Mouse (Mus musculus) lung, postnatal 25 days (tissue): ENCODE data around the gene Ppp1r9a.
"Not testable (repeated sequence)": the region's sequence is repeated elsewhere in the genome, so short reads cannot be mapped to it uniquely, and the experiment has no call there.

ENCODE experiments used
- DNase-seq: peaks from one replicate; pipeline ENCODE4 v3.0.0; 2022; ENCODE audit warnings: low spot score

The Ppp1r9a gene

GRCm38 (mm10) chr6:4902674-4903324, at the start of gene Ppp1r9a:
Ppp1r9a (plus strand) TSS chr6:4902917.
- DNase-seq = peak; percentile 57

- no peak for DNase-seq
Observed at GRCm38 (mm10) chr6:4855236-4855635, 47.5 kb upstream of the Ppp1r9a start.

- DNase-seq = no peak
Observed at GRCm38 (mm10) chr6:4856919-4857318, 45.8 kb upstream of the Ppp1r9a start.

- no peak for DNase-seq
Observed at GRCm38 (mm10) chr6:4884316-4884715, 18.4 kb upstream of the Ppp1r9a start.

- DNase-seq = no peak
Observed at GRCm38 (mm10) chr6:4889544-4889943, 13.2 kb upstream of the Ppp1r9a start.

GRCm38 (mm10) chr6:4892417-4892816, 10.3 kb upstream of the Ppp1r9a start:
- DNase-seq = no peak

- DNase-seq = not testable (repeated sequence)
Observed at GRCm38 (mm10) chr6:4893312-4893711, 9.4 kb upstream of the Ppp1r9a start.

GRCm38 (mm10) chr6:4899906-4900305, 2.8 kb upstream of the Ppp1r9a start:
- DNase-seq = no peak

GRCm38 (mm10) chr6:4903325-4904054, 773 bp downstream of the Ppp1r9a start:
- peak; percentile 17 for DNase-seq

GRCm38 (mm10) chr6:4904055-4904450, 1.3 kb downstream of the Ppp1r9a start:
- DNase-seq = no peak

- DNase-seq = no peak
Observed at GRCm38 (mm10) chr6:4910042-4910634, 7.4 kb downstream of the Ppp1r9a start.

- DNase-seq = no peak
Observed at GRCm38 (mm10) chr6:4918470-4918869, 15.8 kb downstream of the Ppp1r9a start.

GRCm38 (mm10) chr6:4923791-4924190, 21.1 kb downstream of the Ppp1r9a start:
- DNase-seq = not testable (repeated sequence)

GRCm38 (mm10) chr6:4925966-4926687, 23.4 kb downstream of the Ppp1r9a start:
- no peak for DNase-seq

- DNase-seq = no peak
Observed at GRCm38 (mm10) chr6:4930321-4930720, 27.6 kb downstream of the Ppp1r9a start.

- DNase-seq = no peak
Observed at GRCm38 (mm10) chr6:4938901-4939300, 36.2 kb downstream of the Ppp1r9a start.

GRCm38 (mm10) chr6:4940086-4940485, 37.4 kb downstream of the Ppp1r9a start:
- no peak for DNase-seq

- DNase-seq = no peak
Observed at GRCm38 (mm10) chr6:4940639-4941038, 37.9 kb downstream of the Ppp1r9a start.

- no peak for DNase-seq
Observed at GRCm38 (mm10) chr6:4943821-4944220, 41.1 kb downstream of the Ppp1r9a start.

GRCm38 (mm10) chr6:4948056-4948455, 45.3 kb downstream of the Ppp1r9a start:
- DNase-seq = peak; percentile 12

- DNase-seq = no peak
Observed at GRCm38 (mm10) chr6:4949701-4950100, 47.0 kb downstream of the Ppp1r9a start.

GRCm38 (mm10) chr6:4953028-4953719, 50.5 kb downstream of the Ppp1r9a start:
- no peak for DNase-seq
